Mouse (Mus musculus) testis, postnatal 10 days (tissue): ENCODE data around the gene Trap1.
"Not testable (repeated sequence)": the region's sequence is repeated elsewhere in the genome, so short reads cannot be mapped to it uniquely, and the experiment has no call there.

Experiments
- DNase-seq: peaks from one replicate; pipeline ENCODE4 v3.0.0; 2021; ENCODE audit warnings: low spot score

Trap1 gene

DNA sequence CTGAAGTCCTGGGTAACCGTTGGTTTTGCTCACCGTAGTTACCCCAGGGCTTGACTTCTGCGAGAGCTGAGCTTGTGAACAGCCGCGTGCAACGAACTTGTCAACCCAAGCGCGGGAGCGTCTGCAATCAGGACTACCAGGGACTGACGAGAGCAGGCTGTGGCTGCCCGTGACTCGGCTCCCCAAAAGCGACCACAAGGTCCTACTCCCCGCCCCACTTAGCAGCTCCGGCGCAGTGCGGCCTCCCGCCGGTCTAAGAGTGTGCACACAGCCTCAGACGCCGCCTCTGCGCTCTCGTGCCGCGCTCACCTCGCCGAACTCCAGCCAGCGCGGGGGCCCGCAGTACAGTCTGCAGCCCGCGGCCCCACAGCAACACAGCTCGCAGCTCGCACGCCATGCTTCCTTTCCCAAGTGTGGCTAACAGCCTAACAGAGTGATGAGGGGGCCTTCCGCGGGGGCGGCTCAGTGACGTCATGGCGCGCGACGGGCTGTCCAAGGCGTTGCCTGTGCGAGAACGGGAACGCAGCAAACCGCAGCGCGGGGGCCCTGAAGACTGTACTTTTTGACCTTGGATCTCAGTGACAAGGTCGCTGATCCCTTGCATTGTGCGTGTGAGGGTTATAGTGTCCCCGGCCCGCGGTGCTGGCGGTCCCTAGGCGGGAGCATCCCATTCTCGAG is at the start of gene Trap1:
Trap1 (minus strand) TSS at position 444 of the 678 bp plus-strand sequence.
- peak; percentile 97 for DNase-seq

DNA sequence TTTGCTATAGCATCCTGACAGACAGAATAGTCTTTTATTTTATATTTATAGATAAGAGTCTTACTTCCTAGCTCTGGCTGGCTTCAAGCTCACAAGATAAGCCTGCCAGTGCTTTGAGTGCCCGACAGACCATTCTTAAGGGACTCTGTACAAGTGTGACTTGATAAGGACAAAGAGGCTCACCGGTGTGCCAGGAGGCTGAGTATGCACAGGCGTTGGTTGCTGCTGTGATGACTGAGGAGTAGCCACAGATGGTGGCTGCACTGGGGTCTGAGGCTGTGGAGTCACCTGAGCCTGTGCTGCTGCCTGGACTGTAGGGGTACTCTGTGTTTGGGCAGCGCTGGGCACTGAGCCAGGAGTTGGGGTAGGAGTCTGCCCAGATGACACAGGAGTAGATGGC is 39.4 kb upstream of the Trap1 start:
- DNase-seq: peak; percentile 55

DNA sequence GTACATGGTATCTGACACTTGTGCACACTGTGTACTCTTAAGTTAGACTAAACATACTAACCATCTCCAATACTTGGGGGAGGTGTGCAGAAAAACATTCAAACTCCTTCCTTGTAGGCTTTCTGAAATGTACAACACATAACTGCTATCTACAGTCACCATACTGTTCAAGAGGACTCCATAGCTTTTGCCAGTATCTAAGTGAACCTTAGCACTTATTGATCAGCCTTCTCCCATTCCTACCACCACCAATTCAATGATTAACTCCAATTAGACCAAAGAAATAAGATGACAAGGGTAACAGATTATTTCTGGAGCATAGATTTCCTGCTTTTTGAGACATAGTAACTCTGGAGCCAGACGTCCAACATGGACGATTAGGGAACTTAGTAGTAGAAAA is 22.7 kb upstream of the Trap1 start:
- no peak for DNase-seq

DNA sequence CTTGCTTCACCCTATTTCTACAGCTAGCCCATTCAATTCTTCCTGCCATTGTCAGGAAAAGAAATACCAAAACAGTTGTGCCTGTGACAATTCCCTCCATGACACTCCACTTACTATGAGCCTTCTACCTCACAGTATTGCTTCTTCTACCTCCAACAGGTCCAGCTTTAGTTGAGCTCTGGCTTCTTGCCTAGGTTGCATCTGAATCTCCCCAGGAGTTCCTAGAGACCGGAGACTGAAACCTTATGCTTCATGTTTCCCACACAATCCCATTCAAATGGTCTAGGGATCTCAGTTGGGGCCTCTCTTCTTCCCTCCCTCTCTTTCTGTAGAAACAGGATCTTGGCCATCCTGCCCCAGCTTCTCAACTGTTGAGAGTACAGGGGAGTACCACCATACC is 19.9 kb upstream of the Trap1 start:
- DNase-seq: no peak

DNA sequence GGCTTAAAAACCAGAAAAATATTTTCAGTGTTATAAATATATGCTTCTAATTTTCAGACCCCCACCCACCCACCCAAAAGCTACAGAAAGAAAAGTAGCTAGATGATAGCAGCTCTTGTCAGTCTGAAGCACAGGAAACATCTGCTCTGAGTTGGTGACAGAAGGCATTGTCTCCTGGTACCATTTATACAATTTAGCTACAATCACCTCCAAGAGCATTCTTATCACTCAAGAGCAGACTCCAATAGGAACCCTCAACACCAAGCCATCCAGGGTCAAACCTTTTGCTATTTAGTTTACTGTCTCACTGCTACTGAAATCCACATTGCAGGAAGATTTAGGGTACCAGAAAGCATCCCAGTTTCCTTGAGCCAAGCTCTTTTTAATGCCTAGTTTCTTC is 19.3 kb upstream of the Trap1 start:
- no peak for DNase-seq

DNA sequence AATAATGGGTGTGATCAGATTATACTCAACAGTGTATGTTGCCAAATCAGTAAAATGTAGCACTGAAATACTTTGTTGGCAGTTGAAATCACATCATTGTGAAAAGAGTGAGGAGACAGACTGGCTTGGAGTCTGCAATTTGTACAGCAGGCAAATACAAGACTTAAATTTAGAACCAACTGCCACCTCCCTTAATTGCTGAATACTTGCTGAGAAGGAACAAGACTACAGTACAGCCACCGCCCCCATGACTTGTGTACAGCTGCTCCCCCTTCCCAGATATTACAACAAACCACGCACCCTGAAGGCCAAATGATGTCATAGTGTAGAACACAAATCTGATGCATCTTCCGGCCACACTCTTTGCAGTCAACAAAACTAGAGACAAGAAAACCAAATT is 18.5 kb upstream of the Trap1 start:
- DNase-seq: no peak

DNA sequence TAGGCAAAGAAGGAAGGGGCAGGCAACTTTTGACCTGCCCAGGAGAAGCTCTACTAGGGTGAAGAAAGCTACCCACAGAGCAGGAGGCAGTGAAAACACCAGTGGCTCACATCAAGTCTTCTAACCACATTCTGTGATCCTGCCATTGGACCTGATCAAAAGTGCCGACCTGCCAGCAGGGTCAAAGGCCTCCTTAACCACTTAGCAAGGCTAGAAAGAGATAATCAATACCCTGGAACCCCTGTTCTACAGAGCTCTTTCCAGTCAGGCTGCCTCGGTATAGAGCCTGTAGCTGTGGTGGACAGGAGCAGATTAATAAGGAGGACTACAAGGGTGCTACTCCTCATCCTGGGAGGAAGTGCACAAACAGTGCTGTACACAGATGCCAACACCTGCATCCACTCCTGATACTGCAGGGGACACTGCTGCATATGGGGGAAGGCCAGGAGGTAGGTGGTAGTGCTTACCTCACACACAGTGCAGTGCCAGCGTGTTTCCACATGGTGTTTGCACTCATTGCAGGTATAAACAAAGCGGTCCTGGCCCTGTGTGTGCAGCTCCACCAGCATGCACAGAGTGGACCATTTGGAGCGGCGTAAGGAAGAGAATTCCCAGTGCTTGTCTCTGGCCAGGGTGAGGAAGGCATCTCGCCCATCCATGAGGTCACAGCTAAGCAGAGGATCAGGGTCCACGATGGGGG is 9.7 kb upstream of the Trap1 start:
- DNase-seq: no peak

DNA sequence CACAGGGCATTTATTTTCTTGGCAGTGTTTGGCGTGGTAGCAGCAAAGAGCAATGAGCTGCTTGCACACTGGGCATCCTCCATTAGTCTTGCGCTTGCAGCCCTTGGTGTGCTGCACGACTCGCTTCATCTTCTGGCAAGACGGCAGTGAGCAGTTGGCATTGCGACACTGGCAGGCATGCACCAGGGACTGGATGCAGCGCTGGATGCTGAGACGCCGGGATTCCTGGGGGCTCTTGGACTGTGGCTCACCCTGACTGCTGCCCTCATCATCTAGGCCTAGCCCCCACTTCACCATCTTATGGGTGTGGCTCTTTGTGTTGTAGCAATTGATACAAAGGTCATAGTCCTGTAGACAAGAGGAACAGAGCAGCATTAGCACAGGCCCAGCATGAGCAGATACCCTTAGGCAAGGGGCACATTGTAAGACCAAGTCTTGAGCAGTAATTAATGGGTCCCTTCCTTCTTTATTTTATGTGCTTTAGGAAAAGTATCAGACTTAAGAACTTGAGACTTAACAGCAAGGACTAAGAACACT is 8.3 kb upstream of the Trap1 start:
- DNase-seq: no peak

DNA sequence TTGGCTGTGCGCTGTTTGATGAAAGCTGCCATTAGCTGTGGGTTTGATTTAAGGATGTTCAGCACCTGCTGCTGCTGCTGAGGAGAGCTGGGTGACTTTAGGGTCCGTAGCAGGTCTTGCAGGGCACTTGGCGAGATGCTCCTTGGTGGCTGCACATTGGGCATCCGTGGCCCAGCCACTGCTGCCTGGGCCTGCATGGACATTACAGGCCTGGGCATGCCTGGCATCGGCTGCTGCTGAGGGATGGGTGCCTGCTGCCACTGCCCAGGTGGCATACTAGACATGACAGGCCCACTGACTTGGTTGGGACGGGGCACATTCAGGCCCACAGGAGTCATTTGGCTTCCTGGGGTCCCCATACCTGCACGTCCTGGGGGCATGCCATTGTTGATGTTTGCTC is 7.4 kb upstream of the Trap1 start:
- no peak for DNase-seq

DNA sequence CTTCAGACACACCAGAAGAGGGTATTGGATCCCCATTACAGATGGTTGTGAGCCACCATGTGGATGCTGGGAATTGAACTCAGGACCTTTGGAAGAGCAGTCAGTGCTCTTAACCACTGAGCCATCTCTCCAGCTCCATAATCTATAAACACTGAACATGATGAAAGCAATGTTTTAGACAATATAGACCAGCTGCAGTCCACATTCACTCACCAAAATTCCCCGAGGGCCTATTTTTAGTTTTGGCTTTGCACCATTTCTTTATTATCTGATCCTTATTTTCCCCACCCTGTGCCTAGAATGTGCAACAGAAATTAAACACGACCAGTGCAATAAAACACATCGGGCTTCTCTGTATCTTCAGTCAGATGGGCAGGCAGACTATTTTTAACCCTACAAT is 2.8 kb upstream of the Trap1 start:
- DNase-seq: not testable (repeated sequence)

DNA sequence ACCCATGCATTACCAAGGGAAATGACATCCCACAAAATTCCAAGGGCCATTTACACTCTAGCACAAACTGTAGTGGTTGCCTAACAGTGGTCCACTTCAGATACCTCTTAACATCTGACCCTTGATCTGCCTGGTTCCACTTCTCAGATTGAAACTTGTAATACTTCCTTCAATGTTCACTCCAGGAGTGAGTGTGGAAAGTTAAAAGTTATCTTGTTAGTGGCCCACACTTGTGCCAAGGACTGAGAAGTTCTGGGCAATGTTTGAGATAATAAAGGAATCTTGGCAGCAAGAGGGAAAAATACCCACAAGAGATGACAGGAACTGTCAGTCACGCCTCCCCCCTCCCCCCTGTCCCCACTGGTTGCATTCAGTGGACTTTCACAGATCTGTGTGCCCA is 2.0 kb upstream of the Trap1 start:
- no peak for DNase-seq

DNA sequence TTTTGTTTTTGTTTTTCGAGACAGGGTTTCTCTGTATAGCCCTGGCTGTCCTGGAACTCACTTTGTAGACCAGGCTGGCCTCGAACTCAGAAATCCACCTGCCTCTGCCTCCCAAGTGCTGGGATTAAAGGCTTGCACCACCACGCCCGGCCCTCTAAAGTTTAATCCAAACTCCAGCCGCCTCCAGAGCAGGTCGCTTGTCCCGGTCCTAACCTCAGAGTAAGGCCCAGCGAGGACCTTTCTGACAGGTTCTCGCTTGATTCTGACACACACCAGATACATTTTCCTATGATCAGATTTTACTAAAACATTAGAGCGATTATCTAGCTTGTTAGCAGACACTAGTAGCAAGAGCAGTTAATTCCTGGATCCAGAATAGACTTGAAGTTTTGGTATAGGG is 675 bp upstream of the Trap1 start:
- DNase-seq: peak; percentile 53

DNA sequence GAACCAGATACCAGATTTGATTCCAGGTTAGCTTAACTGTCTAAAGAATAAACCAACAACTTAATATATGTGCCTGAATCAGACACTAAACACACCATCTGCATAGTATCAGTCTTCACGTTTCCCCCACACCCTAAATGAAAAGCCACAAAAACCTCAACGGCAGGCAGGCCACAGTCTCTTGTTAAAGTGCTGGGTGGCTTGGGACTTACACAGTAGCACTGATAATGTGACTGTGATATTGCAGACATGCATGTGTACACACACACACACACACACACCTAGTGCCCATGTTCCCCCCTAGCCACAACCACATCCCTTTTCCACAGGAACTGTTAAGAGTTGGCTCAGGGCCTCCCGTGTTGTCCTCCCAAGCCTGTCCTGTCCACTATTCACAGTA is 2.8 kb downstream of the Trap1 start:
- no peak for DNase-seq

DNA sequence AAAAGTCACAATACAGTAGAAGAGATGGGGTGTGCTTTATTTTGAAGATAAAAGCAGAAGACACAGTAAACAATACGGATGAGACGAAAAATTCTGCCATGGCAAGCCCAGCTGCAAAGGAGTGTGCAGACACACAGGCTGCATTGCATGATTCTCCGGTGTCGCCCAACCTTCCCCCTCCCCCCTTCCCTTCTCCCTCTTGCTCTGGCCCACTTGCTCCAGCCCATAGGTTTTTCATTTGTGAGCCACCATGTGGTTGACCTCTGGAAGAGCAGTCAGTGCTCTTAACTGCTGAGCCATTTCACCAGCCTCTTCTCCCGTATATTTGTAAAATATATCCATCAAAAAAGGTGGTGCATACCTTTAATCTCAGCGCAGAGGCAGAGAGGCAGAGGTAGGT is 3.3 kb downstream of the Trap1 start:
- no peak for DNase-seq

DNA sequence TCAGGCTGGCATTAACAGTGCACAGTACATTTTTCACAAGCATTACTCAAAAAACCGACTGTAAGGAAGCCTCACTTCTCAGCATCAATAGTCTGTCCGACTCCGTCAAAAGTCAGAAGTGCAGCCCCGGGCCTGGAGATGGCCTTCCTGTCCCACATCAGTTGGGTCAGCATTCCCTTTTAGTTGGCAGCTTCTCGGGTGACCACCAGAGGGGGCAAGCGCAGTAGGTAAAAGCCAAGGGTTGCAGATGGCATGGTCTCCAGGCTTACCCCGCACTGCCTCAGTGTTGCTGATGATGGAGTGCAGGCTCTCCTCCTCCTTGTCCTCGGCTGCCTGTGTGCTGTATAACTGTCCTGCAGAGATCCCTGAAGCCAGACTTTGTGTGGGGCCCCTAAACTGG is 9.0 kb downstream of the Trap1 start:
- DNase-seq: peak; percentile 78

DNA sequence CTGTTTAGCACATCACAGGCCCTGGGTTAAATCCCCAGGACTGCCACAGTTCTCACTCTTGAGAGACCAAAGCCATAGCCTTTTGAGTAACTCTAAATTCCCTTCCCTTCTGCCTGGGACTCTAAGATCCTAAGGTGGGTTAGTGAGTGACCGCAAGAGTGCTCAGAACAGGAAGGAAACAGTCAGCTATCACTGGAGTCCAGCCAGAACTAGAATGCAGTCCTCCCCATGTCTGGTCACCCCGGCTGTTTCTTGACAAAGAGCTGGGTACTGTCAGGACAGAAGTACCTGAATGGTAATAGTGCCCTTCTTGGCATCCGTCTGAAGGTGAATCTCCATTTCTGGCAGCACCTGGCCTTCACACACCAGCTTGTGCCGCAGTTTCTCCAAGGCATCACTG is 12.7 kb downstream of the Trap1 start:
- DNase-seq: no peak

DNA sequence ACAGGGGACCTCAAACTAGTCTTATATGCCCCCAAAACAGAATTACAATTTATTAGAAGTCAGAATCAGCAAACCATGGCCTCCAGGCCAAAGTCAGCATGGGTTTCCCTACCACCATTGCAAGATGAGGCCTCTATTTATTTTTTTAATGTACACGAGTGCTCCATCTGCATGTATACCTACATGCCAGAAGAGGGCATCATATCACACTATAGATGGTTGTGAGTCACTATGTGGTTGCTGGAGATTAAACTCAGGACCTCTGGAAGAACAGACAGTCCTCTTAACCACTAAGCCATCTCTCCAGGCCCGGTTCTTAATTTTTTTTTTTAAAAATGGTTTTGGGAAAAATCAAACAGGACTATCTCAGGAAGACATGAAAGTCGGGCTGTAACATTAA is 23.8 kb downstream of the Trap1 start:
- DNase-seq: no peak

DNA sequence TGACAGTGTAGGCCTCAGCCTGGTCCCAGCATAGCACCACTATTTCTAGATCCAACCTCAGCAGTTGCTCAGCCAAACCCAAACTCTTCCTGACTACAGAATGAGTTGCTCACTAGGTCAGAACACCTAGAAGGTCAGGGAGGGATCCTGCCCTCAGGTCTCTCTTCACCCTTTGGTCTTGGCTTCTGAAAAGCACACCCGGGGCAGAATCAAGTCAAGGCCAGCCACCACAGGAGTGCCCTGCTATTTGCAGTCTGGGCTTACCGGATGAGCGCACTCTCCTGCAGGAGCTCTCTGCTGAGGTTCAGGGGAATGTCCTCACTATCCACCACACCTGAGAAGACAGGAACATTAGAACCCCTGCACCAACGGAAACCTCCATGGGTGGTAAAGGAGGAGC is 25.0 kb downstream of the Trap1 start:
- DNase-seq: no peak

DNA sequence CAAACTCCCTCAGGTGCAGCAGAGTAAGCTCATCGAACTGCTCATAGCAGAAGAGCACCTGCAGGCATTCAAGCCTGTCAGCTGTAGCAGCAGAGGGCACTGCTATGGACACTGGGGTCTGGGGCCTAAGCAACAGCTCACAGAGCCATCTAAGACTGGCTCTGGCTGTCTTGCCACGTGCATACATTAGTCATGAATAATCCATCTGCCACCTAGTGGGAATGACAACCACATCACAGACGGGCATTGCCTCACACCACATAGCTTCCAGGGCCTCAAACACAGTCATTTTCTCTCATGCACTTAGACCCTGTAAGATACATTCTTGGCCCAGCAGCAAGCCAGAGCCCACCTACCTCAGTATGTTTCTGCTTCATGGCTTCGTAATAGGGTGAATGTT is 32.1 kb downstream of the Trap1 start:
- DNase-seq: no peak

DNA sequence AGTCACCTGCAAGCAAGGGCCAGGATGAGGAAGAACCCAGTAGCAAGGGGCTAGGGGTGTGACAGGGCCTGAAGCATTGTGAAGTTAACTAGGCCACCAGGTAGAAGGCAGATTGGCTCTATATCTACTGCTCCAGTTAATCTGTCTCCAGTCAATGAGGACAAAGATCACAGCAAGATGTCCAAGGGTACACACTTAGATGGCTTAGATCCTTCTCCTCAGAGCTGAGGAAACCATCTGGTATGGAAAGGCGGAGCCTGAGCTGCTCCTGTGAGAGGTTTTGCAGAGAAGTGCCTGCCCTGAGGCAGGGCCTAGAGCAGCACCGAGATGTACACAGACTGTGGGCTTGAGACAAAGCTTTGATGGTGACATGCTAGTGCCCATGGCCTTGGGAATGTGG is 33.5 kb downstream of the Trap1 start:
- DNase-seq: no peak

DNA sequence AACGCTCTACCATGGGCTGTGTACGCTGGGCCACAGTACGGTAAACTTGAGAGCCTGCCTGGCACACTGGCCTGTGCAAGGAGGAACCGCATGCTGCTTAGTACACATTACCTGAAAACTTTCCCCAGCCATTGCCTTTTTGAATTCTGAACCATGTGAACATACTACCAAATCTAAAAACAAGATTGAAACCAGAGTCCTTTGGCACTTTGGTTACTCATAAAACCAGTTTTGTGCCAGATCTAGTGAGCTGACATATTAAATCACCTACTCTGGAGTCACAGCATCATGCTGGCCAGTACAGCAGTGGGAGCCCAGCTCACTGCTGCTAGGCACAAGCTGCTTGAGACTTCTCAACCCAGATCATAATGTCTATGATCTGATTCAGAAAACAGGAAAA is 36.0 kb downstream of the Trap1 start:
- no peak for DNase-seq

DNA sequence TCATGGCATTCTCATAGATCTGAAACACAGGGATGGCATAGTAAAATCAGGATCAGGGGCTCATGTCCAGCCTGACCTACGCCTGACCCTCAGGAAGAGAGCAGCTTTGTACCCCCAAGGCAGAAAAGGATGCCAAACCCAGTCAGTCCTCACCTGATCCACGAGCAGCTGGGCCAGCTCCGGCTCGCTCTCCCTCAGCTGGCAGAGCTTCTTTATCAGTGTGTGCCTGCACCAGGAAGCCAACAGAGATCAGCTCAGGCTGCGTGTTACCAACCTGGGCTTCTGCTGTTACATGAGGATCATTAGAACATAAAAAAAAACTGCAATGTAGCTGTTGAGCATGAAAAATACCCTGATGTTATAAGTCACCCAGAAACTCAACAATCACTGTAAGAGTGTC is 37.4 kb downstream of the Trap1 start:
- no peak for DNase-seq

DNA sequence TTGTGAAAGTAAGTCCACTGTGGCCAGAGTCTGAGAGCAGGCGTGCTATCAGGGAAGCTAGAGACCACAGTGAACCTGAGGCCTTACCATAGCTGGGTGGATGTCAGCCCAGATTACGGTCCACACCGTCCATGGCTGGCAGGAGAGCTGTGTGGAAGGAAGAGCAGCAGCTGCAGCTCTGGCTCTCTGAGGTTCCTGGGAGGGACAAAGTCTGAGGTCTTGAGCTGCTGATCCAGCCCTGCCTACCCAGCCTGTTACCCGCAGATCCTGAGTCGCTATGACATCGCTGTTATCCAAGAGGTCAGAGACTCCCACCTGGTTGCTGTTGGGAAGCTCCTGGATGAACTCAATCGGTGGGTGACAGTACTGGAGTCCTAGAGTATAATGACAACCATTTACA is 39.9 kb downstream of the Trap1 start:
- no peak for DNase-seq

DNA sequence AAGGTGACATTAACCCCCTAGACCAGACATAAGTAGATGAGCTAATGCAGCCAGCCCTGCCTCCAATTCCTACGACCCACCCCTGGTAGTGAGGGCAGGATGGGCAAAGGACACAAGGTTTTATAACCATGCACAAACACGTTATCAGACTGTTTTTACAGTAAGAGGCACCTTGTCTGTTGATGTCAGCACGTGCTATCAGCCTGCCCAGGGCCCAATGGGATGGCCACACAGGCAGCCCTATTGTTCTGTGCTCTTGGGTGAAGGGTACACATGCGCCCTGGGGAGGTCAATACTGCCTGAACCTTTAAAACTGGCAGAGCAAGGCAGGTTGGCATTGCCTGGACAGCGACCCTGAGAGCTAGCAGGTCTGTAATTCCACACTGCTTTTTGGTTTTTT is 40.8 kb downstream of the Trap1 start, which contains the start of gene Dnase1:
Dnase1 (plus strand) TSS at position 136 of the 400 bp plus-strand sequence.
- no peak for DNase-seq
